Mouse (Mus musculus) MEL (cell line): Measurements from ENCODE around the gene Sema3e. TPM values are rescaled to one million over a fixed set of nuclear protein-coding genes. Genes with fewer than 3 reads are reported as not detected.

Source experiments
- DNase-seq: peaks from one replicate; pipeline ENCODE4 v3.0.0; 2011; ENCODE audit warnings: low read depth, low spot score
- H3K27ac ChIP-seq: 2 replicates; pipeline ENCODE4 v1.5.1; 2012; ENCODE audit warnings: low read depth, mild to moderate bottlenecking, control low read depth, low read length, moderate library complexity; ENCODE audit not compliant: control insufficient read depth
- H3K27me3 ChIP-seq, 2 experiments: fragments of 150-350 bp in 1 of 2; sonication (generic) in 1 of 2; 2 replicates each; pipeline ENCODE4 v1.6.1; 2012; ENCODE audit warnings: low read length in 2 of 2, mild to moderate bottlenecking in 2 of 2, improper control_type of control experiment in 1 of 2, moderate library complexity in 1 of 2; ENCODE audit not compliant: insufficient read depth in 2 of 2, control insufficient read depth in 1 of 2
- H3K36me3 ChIP-seq, 2 experiments: 2 replicates each; pipeline ENCODE4 v1.6.1; 2012 to 2014; ENCODE audit warnings: low read length in 2 of 2, improper control_type of control experiment in 1 of 2, inconsistent platforms in 1 of 2, mild to moderate bottlenecking in 1 of 2; ENCODE audit not compliant: insufficient read depth in 2 of 2, control insufficient read depth in 1 of 2
- H3K4me1 ChIP-seq, 2 experiments: fragments of 150-350 bp in 1 of 2; sonication (generic) in 1 of 2; 2 replicates each; pipeline ENCODE4 v1.6.1; 2012; ENCODE audit warnings: low read length in 2 of 2, improper control_type of control experiment in 1 of 2, mild to moderate bottlenecking in 1 of 2; ENCODE audit not compliant: insufficient read depth in 2 of 2, control insufficient read depth in 1 of 2
- H3K4me3 ChIP-seq, 2 experiments: fragments of 150-350 bp in 1 of 2; sonication (generic) in 1 of 2; 2 replicates each; pipeline ENCODE4 v1.5.1; 2012; ENCODE audit warnings: low read depth in 2 of 2, low read length in 2 of 2, mild to moderate bottlenecking in 2 of 2, moderate library complexity in 2 of 2, control low read depth in 1 of 2, improper control_type of control experiment in 1 of 2; ENCODE audit not compliant: control insufficient read depth in 1 of 2, insufficient read depth in 1 of 2
- H3K79me2 ChIP-seq: 2 replicates; pipeline ENCODE4 v1.6.1; 2012; ENCODE audit warnings: mild to moderate bottlenecking, low read length, moderate library complexity; ENCODE audit not compliant: control insufficient read depth, poor library complexity, insufficient read depth
- H3K9ac ChIP-seq: 2 replicates; pipeline ENCODE4 v1.6.1; 2012; ENCODE audit warnings: low read depth, mild to moderate bottlenecking, control low read depth, low read length, moderate library complexity; ENCODE audit not compliant: control insufficient read depth, poor library complexity, severe bottlenecking
- H3K9me3 ChIP-seq: fragments of 150-350 bp; sonication (generic); replicated peaks from 2 replicates; pipeline ENCODE4 v1.6.1; 2012; ENCODE audit warnings: mild to moderate bottlenecking, low read length, improper control_type of control experiment, moderate library complexity; ENCODE audit not compliant: insufficient read depth
- BHLHE40 ChIP-seq: IDR thresholded peaks from 2 replicates; pipeline ENCODE4 v1.6.1; 2012; ENCODE audit warnings: low read depth, mild to moderate bottlenecking, inconsistent platforms, low read length, improper control_type of control experiment, borderline replicate concordance
- CHD1 ChIP-seq: IDR thresholded peaks from 2 replicates; pipeline ENCODE4 v1.6.1; 2012; ENCODE audit warnings: low read depth, mild to moderate bottlenecking, inconsistent platforms, low read length, improper control_type of control experiment
- CHD2 ChIP-seq: IDR thresholded peaks from 2 replicates; pipeline ENCODE4 v1.6.1; 2011; ENCODE audit warnings: low read length, improper control_type of control experiment
- CTCF ChIP-seq, 3 experiments: IDR thresholded peaks in 2 of 3; conservative IDR thresholded peaks in 1 of 3; 2 replicates each; pipeline ENCODE4 v1.5.1; 2011 to 2012; ENCODE audit warnings: low read length in 3 of 3, low read depth in 2 of 3, mild to moderate bottlenecking in 2 of 3, improper control_type of control experiment in 1 of 3, inconsistent platforms in 1 of 3, mixed read lengths in 1 of 3, moderate library complexity in 1 of 3; ENCODE audit not compliant: control insufficient read depth in 1 of 3, insufficient read depth in 1 of 3, poor library complexity in 1 of 3, severe bottlenecking in 1 of 3
- ELF1 ChIP-seq: IDR thresholded peaks from 2 replicates; pipeline ENCODE4 v1.6.1; 2014; ENCODE audit warnings: low read depth, mild to moderate bottlenecking, inconsistent platforms, low read length, improper control_type of control experiment, moderate library complexity
- EP300 ChIP-seq, 2 experiments: IDR thresholded peaks; 2 replicates each; pipeline ENCODE4 v1.6.1; 2011; ENCODE audit warnings: improper control_type of control experiment in 2 of 2, low read length in 2 of 2, low read depth in 1 of 2, mild to moderate bottlenecking in 1 of 2
- ETS1 ChIP-seq: IDR thresholded peaks from 2 replicates; pipeline ENCODE4 v1.6.1; 2012; ENCODE audit warnings: low read depth, mild to moderate bottlenecking, inconsistent platforms, low read length, improper control_type of control experiment, moderate library complexity
- KAT2A ChIP-seq: conservative IDR thresholded peaks from 2 replicates; pipeline ENCODE4 v1.6.1; 2012; ENCODE audit warnings: low read depth, low read length, improper control_type of control experiment, inconsistent platforms
- MAFK ChIP-seq: IDR thresholded peaks from 2 replicates; pipeline ENCODE4 v1.6.1; 2011; ENCODE audit warnings: low read depth, mild to moderate bottlenecking, low read length, improper control_type of control experiment, borderline replicate concordance
- MAX ChIP-seq: IDR thresholded peaks from 2 replicates; pipeline ENCODE4 v1.6.1; 2011; ENCODE audit warnings: low read length, improper control_type of control experiment
- MXI1 ChIP-seq: IDR thresholded peaks from 2 replicates; pipeline ENCODE4 v1.6.1; 2011; ENCODE audit warnings: mild to moderate bottlenecking, low read depth, low read length, improper control_type of control experiment
- POLR2AphosphoS2 ChIP-seq: IDR thresholded peaks from 2 replicates; pipeline ENCODE4 v1.6.1; 2011; ENCODE audit warnings: low read length, improper control_type of control experiment
- POLR2AphosphoS5 ChIP-seq: IDR thresholded peaks from 2 replicates; pipeline ENCODE4 v1.6.1; 2012; ENCODE audit warnings: low read depth, borderline replicate concordance, mild to moderate bottlenecking, inconsistent platforms, low read length, moderate library complexity, mixed read lengths
- RAD21 ChIP-seq: IDR thresholded peaks from 2 replicates; pipeline ENCODE4 v1.6.1; 2011; ENCODE audit warnings: mild to moderate bottlenecking, low read depth, low read length, improper control_type of control experiment
- SIN3A ChIP-seq: IDR thresholded peaks from 2 replicates; pipeline ENCODE4 v1.6.1; 2012; ENCODE audit warnings: low read length, improper control_type of control experiment, inconsistent platforms
- TAL1 ChIP-seq: IDR thresholded peaks from 2 replicates; pipeline ENCODE4 v1.6.1; 2012; ENCODE audit warnings: mild to moderate bottlenecking, inconsistent platforms, low read length, moderate library complexity, mixed read lengths
- TBP ChIP-seq: IDR thresholded peaks from 2 replicates; pipeline ENCODE4 v1.8.0; 2011; ENCODE audit warnings: low read depth, low read length, improper control_type of control experiment
- UBTF ChIP-seq: IDR thresholded peaks from 2 replicates; pipeline ENCODE4 v1.6.1; 2012; ENCODE audit warnings: low read depth, mild to moderate bottlenecking, inconsistent platforms, low read length, improper control_type of control experiment, moderate library complexity, borderline replicate concordance; ENCODE audit not compliant: insufficient read depth
- USF1 ChIP-seq: IDR thresholded peaks from 2 replicates; pipeline ENCODE4 v1.6.1; 2014; ENCODE audit warnings: low read depth, mild to moderate bottlenecking, inconsistent platforms, low read length, improper control_type of control experiment, moderate library complexity
- USF2 ChIP-seq, 2 experiments: IDR thresholded peaks; 2 replicates each; pipeline ENCODE4 v1.6.1; 2011 to 2012; ENCODE audit warnings: improper control_type of control experiment in 2 of 2, low read length in 2 of 2, borderline replicate concordance in 1 of 2, inconsistent platforms in 1 of 2, low read depth in 1 of 2, mild to moderate bottlenecking in 1 of 2; ENCODE audit not compliant: insufficient read depth in 1 of 2
- ZC3H11A ChIP-seq: IDR thresholded peaks from 2 replicates; pipeline ENCODE4 v1.6.1; 2012; ENCODE audit warnings: low read depth, mild to moderate bottlenecking, inconsistent platforms, low read length, improper control_type of control experiment
- ZKSCAN1 ChIP-seq: IDR thresholded peaks from 2 replicates; pipeline ENCODE4 v1.6.1; 2012; ENCODE audit warnings: low read depth, mild to moderate bottlenecking, inconsistent platforms, low read length, improper control_type of control experiment, moderate library complexity
- ZMIZ1 ChIP-seq: IDR thresholded peaks from 2 replicates; pipeline ENCODE4 v1.6.1; 2012; ENCODE audit warnings: low read depth, mild to moderate bottlenecking, inconsistent platforms, low read length, improper control_type of control experiment, moderate library complexity
- polyA plus RNA-seq, 2 experiments: library from polyadenylated mRNA; stranded (reverse) in 1 of 2; unstranded in 1 of 2; fragments of >175 nt in 1 of 2; fragments of >200 nt in 1 of 2; gene quantifications; 2 replicates each; pipeline versions ENCODE4 v1.2.1 to v1.2.4; 2012; ENCODE audit warnings: low replicate concordance in 2 of 2, low read depth in 1 of 2; ENCODE audit not compliant: insufficient read length in 2 of 2, insufficient read depth in 1 of 2, missing spikeins in 1 of 2
- total RNA-seq: library from RNA; depleted of rRNA; stranded (reverse); fragments of 300-350 nt; gene quantifications from 2 replicates; pipeline ENCODE4 v1.2.3, GENCODE M21; 2012

Sema3e gene
- total and polyA plus RNA-seq, 3 experiments, result not detected

DNA sequence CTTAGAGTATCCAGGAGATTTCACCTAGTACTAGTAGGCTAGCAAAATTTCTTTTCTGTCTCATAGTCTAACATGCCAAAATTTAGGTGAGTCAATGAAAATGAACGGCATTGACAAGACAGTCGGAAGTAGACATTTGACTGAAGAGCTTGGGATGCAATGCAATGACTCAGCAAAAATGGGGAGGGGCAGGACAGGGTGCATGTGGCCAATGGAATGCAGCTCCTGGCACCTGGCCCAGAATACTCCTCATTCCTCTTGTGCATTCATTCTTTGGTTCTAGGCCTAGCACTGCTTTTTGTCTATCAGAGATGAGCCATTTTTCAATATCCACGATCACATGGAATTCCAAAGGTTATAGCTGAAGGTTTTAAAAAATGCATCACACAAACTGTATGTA lies 48.1 kb downstream of the Sema3e start:
- no peaks in the 10 kb centered on the region for H3K27me3 ChIP-seq
- H3K36me3 ChIP-seq, result no peaks in the 10 kb centered on the region
- no peaks in the 10 kb centered on the region; the same call in 1 of the 2 replicates for H3K79me2 ChIP-seq
- H3K4me3 ChIP-seq, result no peak overlapping the region
- DNase-seq, result peak; percentile 6
- no peak overlapping the region for H3K27ac ChIP-seq
- no peak for TF ChIP-seq MAX
- no peak for TF ChIP-seq UBTF
- no peaks in the 10 kb centered on the region for H3K9me3 ChIP-seq
- no peaks in the 10 kb centered on the region for H3K4me1 ChIP-seq
- no peak overlapping the region for H3K9ac ChIP-seq

DNA sequence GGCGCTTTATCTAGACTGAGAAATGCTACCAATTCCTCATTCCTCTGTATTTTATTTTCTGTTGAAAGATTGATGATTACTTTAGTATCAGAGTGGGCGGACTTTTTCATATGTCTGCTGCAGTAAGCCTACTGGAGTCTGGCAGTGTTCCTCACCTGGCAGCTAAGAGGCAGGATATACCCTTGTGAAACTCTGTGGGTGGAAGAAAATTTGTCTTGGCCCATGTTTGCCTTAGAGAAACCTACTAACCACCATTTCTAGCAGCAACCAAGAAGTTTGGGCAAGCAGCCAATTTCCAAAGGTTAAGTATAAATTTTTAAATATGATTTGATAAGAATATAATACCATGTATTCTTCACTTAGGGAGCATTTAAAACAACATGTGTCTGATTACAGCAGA lies 63.0 kb downstream of the Sema3e start:
- no peaks in the 10 kb centered on the region for H3K9me3 ChIP-seq
- H3K79me2 ChIP-seq, result no peaks in the 10 kb centered on the region
- no peak overlapping the region for H3K4me3 ChIP-seq
- H3K9ac ChIP-seq, result no peak overlapping the region
- no peak overlapping the region for H3K27ac ChIP-seq
- TF ChIP-seq POLR2AphosphoS2 (no peak), RAD21 (no peak), MXI1 (no peak), ETS1 (no peak), BHLHE40 (no peak), SIN3A (no peak), ZC3H11A (no peak), MAFK (no peak)
- H3K4me1 ChIP-seq, result no peaks in the 10 kb centered on the region; a peak in 1 of 4 replicates
- H3K27me3 ChIP-seq, result no peaks in the 10 kb centered on the region; a peak in 1 of 4 replicates
- H3K36me3 ChIP-seq, result no peaks in the 10 kb centered on the region
- DNase-seq, result peak; percentile 25

DNA sequence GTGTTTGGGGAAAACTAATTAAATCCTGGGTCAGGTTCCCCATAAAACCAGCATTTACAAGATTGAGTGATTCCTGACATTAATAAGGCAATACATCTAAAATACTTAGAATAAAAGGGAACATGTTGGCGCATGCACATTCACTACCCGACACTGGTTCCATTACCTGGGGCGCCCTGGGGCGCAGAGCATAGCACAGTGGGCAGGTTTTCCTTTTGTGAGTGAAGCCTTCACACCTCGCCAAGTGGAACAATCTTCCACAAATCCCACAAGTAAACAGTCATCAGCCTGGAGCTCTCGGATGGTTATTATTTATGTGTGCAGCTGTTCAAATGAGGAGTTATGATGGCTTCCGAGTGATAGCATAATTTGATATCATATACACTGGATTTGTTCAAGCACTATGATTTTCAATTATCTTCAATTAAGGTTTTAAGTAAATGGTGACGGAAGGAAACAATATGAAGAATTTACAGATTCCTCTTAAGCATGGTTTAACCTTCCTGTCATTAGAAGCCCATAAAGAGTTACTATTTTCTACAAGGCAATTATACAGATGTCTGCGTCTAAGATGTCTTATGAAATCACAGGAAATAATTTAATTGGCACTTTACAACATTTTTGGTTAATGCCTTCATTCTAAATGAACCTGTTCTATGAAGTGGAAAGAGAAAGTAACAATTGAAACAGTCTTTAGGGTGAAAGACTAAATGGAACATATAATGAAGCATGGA lies 65.0 kb downstream of the Sema3e start:
- Histone ChIP-seq H3K36me3 (no peaks in the 10 kb centered on the region), H3K27ac (no peak overlapping the region), H3K9ac (no peak overlapping the region), H3K27me3 (no peaks in the 10 kb centered on the region; a peak in 1 of 4 replicates), H3K9me3 (no peaks in the 10 kb centered on the region), H3K79me2 (no peaks in the 10 kb centered on the region), H3K4me3 (no peak overlapping the region), H3K4me1 (no peaks in the 10 kb centered on the region; a peak in 1 of 4 replicates)
- no peak for DNase-seq
- TF ChIP-seq CHD2 (no peak), ZC3H11A (no peak), ELF1 (no peak), UBTF (no peak), USF1 (no peak), CTCF (IDR thresholded peaks at IDR 0.05 in 2 of 3, conservative IDR thresholded peaks at IDR 0.05 in 1 of 3; ENCODE audit: control insufficient read depth in 1 of 3, insufficient read depth in 1 of 3, low read depth in 2 of 3, low read length in 3 of 3, poor library complexity in 1 of 3, severe bottlenecking in 1 of 3) (no peak), USF2 (IDR thresholded peaks at IDR 0.05; ENCODE audit: borderline replicate concordance in 1 of 2, insufficient read depth in 1 of 2, low read depth in 1 of 2, low read length in 2 of 2) (no peak), ZKSCAN1 (no peak), TAL1 (no peak), KAT2A (no peak), EP300 (IDR thresholded peaks at IDR 0.05; ENCODE audit: low read depth in 1 of 2, low read length in 2 of 2) (no peak), CHD1 (no peak), POLR2AphosphoS5 (no peak), BHLHE40 (no peak), TBP (no peak), ETS1 (no peak), ZMIZ1 (no peak), POLR2AphosphoS2 (no peak)
